Mouse (Mus musculus) ovary, adult 18-20 months (tissue): ENCODE results near the gene Olfr1093.

Experiments used
- DNase-seq: peaks from one replicate; pipeline ENCODE4 v3.0.0; 2022; ENCODE audit warnings: low spot score, mixed read lengths

Gene Olfr1093

DNA sequence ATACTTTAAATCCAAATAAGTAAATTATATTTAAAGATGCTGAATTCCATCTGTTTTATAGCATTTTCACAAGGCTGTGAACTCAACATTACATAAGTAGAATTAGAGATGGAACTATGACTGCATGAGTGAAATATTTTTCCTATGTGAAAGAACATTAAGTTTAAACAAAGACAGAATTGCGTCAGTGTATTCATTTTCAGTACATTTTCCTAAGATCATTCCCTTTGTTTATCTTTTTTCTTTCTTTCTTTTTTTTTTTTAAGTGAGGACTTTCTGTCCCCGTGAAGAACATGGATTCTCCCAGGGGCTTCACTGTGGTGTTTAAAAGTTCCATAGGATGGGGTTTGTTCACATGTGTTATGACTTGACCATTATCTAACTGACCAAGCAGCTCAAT, at the start of gene Olfr1093:
Gene Olfr1093, plus strand, starts transcription at position 301 of the 400 bp plus-strand sequence.
- DNase-seq: no peak

- DNase-seq: no peak
These were observed 48.7 kb upstream of the Olfr1093 start, which contains the start of gene Olfr1089 for GRCm38 (mm10) chr2:86733601-86734000. Gene Olfr1089, minus strand, starts transcription at chr2:86733701.

DNA sequence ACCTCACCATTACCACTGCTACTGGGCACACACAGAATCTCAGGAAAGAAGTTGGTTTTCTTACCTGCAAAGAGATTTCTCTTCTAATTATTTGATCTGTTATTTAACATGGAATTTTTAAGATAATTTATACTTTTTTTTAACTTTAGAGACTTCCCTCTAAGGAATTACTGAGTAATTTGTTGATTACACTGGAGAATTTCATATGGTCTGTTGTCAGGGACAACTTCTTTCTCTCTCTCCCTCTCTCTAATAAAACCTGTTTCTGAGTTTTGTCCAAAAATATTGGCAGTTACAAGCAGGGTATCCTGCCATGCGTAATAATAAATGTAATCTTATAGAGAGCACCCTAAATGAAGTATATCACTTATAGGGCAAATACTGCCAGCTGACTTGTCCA, 23.4 kb upstream of the Olfr1093 start, which contains the start of gene Olfr1090:
Gene Olfr1090, minus strand, starts transcription at position 101 of the 400 bp plus-strand sequence.
- no peak for DNase-seq

DNA sequence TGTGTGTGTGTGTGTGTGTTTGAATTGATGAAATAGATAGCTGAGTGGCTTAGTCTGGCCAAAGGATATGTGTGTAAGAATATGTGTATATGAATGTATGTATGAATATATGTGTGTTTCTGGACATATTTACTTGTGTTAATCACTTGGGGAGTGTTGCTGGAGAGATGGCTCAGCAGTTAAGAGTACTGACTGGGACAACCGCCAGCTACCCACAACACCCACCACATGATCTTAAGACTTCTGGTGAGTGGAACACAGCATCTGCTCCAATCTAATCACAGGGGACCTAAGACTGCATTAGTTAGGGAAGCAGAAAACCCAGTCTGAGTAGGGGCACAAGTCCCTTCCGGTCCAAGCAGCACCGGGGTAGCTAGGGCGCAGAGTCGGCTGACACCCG, 21.2 kb upstream of the Olfr1093 start:
- no peak for DNase-seq

DNA sequence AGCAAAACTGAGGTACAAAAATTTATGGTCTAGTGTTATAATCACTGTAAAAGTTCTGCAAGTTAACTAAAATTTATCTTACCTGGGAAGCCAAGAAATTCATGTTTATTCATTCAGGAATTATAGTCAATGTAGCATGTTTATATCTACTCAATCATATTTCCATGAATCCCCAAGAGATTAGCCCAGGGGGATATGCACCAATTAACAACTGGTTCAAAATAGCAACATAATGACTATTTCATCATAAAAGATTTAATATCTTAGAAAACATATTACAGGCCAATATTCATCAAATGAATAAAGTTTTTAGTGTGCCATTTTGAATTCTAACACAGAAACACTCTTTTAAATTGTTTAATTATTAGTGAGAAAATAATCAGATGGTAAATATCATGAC, 27.6 kb downstream of the Olfr1093 start, which contains the start of gene Olfr141:
Gene Olfr141, minus strand, starts transcription at position 101 of the 400 bp plus-strand sequence.
- no peak for DNase-seq

- no peak for DNase-seq
These were observed 42.1 kb downstream of the Olfr1093 start, which contains the start of gene Olfr1094 for GRCm38 (mm10) chr2:86824363-86824762. Gene Olfr1094, plus strand, starts transcription at chr2:86824663.
